Mouse (Mus musculus) adrenal gland, adult 8-10 months (tissue): ENCODE measurements around the gene Slc52a3. TPM values are rescaled to one million over a fixed set of nuclear protein-coding genes. Genes with fewer than 3 reads are reported as not detected.

Source experiments
- DNase-seq: peaks from one replicate; pipeline ENCODE4 v3.0.0; 2022
- total RNA-seq, 4 experiments: library from RNA; stranded (reverse); gene quantifications; 2 replicates each; pipeline ENCODE4 v1.2.4; 2022

Slc52a3 gene
- total RNA-seq, 4 experiments from 2014 or later = 1.8 to 4.4 (median 3.3) TPM

DNA sequence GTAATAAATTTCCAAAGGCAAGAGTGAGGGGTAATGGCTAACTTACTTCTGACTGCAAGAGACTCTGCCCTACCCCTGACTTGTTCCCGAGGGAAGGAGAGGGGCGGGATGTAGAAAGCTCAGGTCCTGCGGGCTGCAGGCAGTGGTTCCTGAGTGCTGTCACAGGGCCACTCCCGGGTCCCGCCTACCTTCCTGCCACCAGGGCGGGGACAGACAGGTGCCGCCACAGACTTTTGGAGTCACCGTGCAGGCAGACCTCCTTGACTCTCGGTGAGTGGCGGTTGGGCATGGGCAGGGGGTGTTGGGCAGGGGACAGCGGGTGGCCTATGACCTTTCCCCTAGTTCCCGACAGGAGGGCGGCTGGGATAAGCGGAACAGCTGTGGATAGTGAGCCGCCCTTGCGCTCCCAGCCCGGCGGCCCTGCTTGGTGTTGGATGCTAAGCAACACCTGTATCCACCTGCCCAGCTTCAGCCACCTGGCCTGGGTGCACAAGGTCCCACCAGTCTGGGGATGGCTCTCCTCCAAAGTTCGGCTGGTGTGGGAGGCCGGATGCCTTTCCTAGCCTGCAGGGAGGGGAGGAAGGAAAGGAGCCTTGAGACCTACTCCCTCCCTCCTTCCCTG is 3.5 kb downstream of the Slc52a3 start:
- no peak for DNase-seq

DNA sequence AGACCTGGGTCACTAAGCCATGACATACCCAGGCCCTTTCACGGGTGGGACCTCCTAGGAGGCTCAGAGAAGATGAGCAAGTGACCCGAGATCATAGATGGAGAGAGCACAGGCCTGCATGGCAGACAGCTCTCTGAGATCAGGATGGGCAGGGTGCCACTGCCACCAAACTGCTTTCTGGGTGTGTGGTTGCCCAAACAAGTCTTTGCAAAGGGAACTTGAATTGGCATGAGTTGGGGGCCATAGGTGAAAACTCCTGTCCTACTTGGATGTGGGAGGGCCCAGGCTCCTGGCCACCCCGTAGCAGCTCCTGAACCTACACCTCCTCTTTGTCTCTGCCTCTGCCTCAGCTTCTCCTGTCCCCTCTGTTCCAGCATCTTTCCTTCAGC is 4.0 kb downstream of the Slc52a3 start:
- DNase-seq = no peak

DNA sequence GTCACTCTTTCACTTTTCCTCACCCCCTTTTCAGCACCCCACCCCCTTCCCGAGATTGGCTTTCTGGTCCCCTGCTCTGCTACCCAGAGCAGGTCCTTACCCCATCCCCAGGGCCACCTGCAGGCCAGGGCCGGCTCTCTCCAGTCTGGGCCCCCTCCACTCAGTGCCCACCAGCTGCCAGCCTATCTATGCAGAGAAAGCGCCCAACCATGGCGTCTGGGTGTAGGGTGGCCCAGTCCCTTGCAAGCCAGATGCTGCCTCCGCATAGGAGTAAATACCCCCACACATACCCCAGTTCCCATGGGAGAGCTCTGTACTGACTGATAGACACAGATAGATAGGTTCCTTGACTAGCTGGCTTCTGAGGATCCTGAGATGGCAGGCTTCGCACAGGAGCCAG is 4.4 kb downstream of the Slc52a3 start:
- no peak for DNase-seq

GRCm38 (mm10) chr2:152002529-152002928 is 6.2 kb downstream of the Slc52a3 start:
- no peak for DNase-seq

DNA sequence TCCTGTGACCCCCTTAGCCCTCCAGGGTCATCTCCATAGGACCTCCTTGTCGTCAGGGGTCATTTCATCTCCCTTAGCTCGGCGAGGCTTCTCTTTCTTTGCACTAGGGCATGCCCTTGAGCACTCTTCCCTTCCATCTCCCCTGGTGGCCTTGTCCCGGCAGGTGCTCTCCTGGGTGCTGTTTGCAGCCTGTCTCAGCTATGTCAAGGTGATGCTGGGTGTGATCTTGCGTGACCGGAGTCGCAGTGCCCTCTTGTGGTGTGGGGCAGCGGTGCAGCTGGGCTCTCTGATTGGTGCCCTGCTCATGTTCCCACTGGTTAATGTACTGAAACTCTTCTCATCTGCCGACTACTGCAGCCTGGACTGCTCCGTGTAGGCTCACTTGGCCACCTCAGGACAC is 11.5 kb downstream of the Slc52a3 start:
- no peak for DNase-seq

DNA sequence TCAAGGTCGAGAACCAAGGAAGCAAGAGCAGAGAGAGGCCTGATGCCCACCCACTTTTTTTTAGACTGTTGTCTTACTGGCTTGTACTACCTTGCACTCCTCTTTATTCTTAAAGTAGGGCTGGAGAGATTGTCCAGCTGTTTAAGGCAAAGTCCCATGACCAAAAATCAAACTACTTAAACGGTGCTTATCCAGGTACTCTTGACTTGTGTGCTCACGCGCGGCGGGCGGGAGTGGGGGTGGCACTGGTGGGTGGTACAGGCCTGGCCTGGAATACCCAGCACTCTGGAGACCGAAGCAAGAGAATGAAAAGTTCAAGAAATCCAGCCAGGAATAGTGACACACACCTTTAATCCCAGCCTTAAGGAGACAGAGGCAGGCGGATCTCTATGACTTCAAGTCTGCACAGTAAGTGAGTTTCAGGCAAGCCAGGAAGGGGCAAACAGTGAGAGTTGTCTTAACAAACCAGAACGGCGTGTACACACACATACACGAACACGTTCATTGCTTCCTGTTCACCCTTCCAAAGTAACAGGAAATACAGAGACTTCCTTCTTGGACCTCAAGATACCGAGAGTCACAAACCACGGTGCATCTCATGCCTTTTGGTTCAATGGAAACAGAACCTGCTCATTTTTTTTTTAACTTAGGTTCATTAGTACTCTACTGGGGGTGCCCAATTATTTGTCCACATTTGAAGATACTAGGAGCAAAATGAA is 12.9 kb downstream of the Slc52a3 start:
- no peak for DNase-seq

DNA sequence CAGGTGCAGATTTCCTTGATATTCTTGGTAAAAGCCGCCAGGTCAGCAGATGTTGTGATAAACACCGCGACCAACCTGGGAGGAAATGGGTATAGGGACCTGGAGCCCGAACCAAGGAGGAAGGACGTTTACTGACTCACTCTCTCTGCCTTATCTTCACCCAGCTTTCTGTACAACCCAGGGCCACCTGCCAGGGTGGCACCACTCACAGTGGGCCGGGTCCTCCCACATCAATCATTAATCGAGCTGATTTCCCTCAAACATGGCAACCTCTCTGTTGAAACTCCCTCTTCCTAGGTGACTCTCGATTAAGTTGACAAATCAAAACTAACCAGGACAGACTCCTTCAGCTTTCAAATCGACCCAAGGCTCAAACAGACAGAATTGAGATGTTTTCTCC is 13.9 kb downstream of the Slc52a3 start:
- no peak for DNase-seq

- DNase-seq = no peak
These were observed 14.3 kb downstream of the Slc52a3 start for GRCm38 (mm10) chr2:152010661-152011060.

DNA sequence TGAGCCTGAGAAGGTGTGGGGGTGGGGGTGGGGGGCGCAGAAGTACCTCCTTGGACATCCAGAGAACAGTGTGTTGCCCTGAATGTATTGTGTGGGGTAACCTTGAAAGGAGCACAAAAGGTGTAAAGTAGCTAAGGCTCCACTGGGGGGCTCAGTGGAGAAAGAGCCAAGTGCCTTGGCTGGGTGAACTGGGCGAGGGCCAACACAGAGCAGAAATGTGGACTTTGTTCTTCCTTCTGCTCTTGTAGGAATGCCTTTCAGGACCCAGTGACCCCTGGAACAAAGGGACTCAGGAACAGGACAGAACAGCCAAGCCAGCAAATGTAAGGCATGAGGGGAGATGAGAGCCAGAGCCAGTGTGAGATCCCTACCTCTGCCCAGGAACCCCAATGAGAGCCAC is 15.4 kb downstream of the Slc52a3 start:
- no peak for DNase-seq

GRCm38 (mm10) chr2:152012222-152012621 is 15.9 kb downstream of the Slc52a3 start:
- DNase-seq = peak; percentile 28

GRCm38 (mm10) chr2:152012701-152013100 is 16.4 kb downstream of the Slc52a3 start:
- DNase-seq = no peak

DNA sequence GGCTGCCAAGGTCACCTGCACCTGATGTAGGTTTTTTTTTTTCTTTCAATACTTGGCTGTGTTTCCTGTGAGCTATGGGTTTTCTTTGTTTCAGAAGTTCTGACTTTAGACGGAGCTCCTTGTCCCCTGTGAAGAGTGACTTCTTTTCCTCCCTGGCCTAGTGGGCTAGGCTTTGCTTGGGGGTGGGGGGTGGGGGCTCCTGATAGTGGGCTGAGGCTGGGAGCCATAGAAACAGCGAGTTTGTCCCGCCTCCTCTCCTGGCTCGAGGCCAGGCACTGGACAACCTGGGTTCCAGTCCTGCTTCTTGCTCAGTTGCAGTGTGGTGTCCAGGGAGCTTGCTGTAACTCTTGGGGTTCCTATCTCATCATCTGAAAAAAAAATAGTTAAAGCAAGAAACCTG is 19.7 kb downstream of the Slc52a3 start:
- no peak for DNase-seq

- DNase-seq = no peak
These were observed 20.4 kb downstream of the Slc52a3 start for GRCm38 (mm10) chr2:152016666-152017065.

DNA sequence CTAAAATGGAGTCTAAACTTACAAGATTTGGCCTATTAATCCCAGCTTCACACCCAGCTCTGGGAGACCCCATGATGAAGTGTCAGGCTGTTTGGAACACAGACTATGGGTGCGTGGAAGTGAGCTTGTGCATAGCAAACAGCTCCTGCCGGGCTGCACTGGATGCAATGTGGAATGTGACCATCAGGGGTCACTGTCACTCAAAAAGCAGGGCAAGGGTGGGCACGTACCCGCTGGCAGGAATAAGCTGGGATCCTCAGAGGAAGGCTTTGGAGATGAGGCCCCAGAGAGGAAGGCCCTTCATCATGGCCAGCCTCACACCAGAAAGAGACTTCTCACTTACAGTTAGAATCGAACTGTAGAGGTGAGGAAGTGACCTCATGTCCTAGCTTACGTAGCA is 23.9 kb downstream of the Slc52a3 start:
- DNase-seq = no peak

DNA sequence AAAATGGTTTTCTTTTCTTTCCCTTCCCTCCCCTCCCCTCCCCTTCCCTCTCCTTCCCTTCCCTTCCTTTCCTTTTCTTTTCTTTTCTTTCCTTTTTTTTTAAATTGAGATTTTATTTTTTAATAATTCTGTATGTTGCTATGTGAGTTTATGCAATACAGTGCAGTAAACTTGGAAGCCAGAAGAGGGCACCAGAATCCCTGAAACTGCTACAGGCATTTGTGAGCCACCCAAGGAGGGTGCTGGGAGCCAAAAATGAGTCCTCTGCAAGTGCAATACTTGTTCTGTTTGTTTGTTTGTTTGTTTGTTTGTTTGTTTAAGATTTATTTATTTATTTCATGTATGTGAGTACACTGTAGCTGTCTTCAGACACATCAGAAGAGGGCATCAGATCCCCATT is 25.7 kb downstream of the Slc52a3 start:
- DNase-seq = no peak

DNA sequence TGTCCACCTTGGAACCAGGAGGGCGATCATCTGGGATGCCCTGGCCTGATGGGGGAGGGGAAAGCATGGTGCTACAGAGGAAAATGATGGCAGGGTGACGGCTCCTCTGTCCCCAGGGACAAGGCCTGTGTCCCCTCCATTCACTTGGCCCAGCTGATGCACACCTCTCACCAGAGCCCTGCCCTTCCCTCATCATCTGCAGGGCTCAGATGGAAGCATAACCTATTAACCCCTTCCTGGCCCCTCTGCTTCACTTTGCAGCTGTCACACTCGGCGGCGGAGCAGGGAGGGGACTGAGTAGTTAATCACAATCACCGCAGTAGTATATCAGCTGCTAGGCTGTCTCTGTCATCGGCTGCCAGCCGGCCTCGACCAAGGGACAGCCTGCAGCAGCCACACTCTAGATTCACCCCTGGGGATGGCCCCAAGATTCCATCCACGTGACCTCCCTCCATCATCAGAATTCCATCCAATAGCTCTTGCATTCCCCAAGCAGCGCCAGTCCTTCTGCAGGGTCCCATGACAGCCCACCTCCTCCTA is 28.6 kb downstream of the Slc52a3 start:
- no peak for DNase-seq

- DNase-seq = peak; percentile 62
These were observed 33.2 kb downstream of the Slc52a3 start for GRCm38 (mm10) chr2:152029252-152030082.

DNA sequence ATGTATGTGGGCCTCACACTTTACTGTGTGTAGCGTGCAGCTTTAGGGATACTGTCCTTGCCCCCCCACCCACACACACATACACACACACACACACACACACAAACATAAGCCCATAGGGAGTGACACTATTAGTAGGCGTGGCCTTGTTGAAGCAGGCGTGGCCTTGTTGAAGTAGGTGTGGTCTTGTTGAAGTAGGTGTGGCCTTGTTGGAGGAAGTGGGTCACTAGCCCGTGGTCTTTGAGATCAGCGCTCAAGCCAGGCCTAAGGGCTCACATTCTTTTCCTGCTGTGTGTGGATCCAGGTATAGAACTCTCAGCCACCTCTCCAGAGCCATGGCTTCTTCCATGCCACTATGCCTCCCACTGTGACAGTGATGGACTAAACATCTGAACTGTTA is 34.7 kb downstream of the Slc52a3 start:
- no peak for DNase-seq

DNA sequence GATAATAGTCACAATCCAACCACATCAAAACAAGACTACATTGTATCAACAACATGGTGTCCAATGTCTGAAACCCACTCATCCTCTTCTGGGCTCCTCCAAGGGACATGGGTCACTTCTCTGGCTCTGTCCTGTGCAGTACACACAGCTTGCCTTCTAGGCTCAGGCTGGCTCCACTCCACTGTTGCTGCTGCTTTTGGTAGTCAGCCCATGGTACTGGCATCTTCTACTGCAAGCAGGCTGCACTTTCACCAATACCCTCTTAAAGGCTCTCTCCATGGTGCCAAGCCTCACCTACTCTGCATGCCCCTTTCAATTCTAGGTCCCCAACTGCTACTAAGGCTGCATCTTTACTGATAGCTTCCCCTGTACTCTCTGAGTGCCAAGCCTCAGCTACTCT is 43.8 kb downstream of the Slc52a3 start:
- DNase-seq = no peak

DNA sequence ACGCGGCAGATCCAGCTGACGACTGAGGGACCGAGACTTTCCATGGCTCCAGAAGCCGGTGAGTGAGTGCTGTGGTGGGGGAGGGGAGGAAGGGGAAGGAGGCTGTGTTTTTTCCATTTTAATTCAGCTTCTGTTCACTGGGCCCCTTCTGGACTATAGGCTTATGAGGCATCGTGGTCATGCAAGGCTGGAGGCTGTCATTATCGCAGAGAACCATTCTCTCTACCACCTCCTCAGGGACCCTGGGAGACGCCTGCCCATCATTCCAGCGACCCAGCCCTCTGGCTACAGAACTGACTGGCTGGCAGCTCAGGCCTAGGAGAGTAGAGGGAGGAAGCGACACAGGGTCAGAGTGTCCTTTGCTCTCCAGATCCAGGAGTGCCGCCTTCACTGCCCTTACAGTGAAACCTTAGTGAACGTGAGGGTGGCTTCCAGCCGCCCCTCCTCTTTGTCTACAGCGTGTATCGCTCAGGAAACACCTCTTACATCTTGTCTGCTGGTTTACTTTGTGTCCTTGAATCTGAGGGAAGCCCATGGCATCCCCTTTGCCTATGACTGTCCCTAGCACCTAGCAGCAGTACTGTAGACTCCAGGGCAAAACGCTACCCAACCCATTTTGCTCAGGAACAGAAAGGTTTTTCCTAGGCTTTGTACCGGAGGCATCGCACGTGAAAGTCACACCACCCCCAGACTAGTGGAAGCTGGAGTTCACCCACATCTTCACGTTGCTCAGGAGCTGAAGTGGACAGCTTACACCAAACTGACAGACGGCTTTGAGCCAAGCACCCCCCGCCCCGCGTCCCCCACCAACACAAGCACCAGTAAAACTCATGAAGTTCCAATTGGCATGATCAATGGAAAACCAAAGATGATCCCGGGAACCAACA is 51.0 kb downstream of the Slc52a3 start:
- no peak for DNase-seq

DNA sequence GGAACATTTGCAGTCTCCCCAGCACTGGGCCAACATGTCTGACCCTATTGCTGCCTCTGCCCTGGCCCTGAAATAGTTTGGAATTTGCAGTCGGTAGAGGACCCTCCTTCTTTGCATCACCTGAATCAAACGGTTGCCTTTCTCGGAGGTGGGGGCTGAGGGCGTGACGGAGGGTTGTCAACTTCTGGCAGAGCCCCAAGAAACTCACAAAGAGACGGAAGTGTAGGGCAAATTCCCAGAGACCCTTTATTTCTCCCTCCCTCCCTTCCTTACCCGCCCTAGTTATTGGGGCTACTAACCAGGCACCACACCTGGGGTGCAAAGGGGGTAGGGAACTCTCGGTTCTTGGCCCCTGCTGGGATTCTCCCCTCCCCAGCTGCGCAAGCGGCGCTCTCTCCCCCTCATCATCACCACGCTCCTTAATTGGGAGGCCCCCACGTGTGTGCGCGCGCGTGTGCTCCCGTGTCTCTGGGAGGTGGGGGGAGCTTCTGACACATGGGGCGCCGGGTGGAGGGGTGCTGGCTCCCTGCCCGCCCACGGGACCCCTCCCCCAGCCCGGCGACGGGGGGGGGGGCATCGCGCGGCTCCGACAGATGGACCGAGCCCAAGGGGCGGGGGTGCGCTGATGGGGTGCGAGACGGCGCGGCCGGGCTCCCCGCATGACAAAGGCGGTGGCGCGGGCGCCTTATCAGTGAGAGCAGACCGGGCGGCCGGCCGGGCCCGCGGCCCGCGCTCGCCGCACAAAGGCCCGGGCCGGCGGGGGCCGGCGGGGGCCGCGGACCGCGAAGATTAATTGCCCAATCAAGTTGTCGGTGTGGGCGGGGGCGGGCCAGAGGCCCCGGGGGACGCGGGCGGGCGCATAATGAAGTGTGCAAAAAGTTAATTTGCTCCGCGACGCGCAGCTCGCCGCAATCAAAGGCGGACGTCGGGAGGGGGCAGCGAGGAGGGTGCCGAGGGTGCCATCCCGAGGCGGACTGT is 52.0 kb downstream of the Slc52a3 start:
- no peak for DNase-seq
